Mouse (Mus musculus) right cerebral cortex, adult 18-20 months (tissue): ENCODE data around the gene 2900026A02Rik.
A peak's percentile ranks its signal among the peaks of the same experiment; 100 is the strongest.

Experiments used
- DNase-seq: peaks from one replicate; pipeline ENCODE4 v3.0.0; 2022; ENCODE audit warnings: mixed read lengths

Gene 2900026A02Rik

DNA sequence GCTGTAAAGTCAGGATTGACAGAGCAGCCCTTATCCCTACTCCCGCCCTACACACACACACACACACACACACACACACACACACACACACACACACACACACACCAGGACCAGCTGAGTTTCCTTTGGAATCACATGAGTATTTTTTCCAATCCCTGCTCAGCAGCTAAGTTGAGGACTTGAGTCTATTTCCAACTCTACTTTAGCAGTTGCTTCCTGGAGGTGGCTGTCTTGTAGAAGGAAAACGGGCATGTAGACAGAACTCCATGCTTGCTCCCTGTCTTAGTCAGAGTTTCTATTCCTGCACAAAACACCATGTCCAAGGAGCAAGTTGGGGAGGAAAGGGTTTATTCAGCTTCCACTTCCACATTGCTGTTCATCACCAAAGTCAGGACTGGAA, 133.6 kb downstream of the 2900026A02Rik start:
- no peak for DNase-seq

DNA sequence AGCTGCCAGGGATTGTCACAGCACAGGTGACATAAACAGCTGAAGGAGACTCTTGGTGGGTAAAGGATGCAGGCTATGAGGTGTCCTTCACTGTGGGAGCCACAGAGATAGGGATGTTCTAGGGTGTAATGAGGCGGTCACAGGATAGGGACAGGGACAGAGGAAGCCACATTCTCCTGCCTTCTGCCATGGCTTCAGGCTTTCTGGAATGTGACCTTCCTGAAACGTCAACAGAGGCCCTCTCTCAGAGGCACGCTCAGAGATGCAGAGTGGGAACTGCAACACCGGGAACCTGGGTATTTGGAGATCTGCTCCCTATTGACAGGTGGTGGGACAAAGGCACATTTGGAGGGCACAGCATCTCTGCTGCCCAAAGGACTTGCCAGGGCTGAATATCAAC, 134.0 kb downstream of the 2900026A02Rik start:
- DNase-seq = no peak

DNA sequence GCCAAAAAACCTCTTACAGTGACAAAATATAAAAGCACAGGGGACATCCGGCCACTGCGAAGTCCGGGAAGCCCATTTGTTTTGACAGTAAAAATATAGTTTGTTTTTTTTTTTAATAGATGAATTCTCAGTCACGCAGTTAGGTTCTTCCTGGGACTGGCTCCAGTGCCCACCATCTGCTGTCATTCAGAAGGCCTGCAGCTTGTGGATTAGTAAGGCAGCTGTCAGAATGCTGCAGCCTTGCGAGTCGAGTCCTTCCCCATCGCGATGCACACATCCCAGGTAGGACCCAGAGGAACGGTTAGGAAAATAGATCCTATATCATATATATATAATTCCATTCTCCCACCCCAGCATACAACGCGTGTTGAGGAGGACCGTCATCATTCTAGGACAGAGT, 134.6 kb downstream of the 2900026A02Rik start:
- no peak for DNase-seq

DNA sequence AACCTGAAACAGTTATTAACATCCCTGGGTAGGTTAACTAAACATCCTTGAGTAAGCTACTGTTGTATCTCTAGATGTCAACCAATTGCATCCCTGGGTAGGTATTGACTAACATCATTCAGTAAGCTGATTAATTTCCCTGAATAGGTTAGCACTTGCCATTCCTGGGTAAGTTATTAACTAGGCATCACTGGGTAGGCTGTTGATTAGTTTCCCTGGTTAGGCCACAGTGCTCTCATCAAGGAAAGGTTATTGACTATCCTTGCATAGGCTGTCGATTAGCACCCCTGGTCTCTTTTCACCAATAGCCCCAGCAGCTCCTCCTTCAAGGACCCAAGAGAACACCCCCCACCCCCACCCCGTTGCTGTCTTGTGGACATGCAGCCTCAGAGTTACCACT, 135.1 kb downstream of the 2900026A02Rik start:
- DNase-seq = no peak

DNA sequence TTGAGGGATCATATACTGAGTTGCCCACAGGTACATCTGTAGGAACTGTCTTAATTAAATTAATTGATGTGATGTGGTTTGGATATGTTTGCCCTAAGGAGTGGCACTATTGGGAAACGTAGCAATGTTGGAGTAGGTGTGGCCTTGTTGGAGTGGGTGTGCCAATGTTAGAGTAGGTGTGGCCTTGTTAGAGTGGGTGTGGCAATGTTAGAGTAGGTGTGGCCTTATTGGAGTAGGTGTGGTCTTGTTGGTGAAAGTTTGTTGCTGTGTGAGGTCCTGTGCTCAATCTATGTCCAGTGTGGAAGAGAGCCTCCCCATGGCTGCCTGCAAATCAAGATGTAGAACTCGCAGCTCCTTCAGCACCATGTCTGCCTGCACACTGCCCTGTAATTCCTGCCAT, 136.7 kb downstream of the 2900026A02Rik start:
- no peak for DNase-seq

DNA sequence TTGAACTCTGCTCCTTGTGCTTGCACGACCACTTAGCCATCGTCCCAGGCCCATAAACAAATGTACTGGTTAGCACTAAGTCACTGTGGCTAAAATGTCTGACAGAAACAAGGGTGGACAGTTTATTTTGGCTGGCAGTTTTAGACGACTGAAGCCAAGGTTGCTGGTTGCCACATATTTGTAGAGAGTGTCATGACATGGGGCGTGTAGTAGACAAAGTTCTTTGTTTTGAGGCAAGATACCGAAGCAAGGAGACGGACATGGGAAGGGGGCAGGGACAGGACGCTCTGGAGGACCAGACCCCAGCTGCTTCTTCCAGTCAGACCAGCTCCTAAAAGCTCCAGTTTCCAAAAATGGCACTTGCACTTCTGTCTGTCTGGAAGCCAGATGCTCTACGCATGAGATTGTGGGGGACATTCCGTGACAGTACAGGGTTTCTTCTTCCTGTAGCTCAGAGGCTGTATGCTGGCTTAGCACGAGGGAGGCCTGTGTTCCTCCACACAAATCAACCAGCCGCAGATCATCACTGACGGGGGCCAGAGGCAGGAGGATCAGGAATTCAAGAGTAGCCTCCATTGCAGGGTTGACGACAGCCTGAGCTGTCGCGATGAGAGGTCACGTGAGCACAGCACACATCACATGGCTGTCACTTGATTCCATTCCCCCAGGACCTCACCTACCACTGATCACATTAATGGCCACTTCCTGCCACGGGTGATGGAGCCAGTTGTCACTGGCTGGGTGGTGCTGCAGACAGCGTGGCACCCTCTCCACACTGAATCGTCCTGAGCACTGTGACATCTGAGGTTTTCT, 138.5 kb downstream of the 2900026A02Rik start:
- DNase-seq = no peak

DNA sequence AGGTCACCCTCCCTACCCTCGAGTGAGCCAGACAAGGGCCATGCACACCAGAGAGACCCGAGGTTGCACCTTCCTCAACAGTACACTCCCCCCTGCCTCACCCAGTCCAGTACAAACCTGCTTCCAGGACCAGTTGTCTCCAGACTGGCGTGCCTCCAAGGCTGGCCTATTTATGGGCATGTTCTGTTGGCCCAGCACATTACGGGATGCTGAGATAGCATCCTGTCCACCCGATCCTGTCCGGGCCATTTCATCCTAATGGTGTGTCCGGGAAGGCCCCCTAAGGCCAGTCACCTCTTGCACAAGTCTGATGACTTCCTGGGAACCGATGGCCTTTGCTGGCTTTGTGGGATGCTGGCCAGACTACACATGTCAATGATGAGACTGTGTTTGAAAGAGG, 139.6 kb downstream of the 2900026A02Rik start, which contains the start of gene Crybb3:
Crybb3 (minus strand) TSS at position 146 of the 400 bp plus-strand sequence.
- DNase-seq = no peak

DNA sequence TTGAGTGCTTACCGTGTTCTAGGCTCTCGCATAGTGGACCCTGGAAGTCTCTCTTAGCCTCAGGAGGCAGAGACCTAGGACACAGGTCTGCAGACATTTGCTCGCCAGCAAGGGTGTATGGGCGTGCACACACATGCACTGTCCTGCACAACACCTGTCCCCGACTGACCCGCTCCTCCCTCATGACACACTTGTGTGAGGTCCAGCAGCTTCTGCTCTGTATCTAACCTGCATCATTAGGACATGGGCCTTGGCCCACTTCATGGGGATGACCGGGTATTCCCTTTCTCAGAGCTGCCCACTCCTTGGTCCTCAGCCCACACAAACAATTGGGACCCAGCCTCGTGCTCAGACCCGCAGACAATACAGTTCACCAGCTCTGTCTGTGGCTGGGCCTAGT, 140.0 kb downstream of the 2900026A02Rik start:
- no peak for DNase-seq

DNA sequence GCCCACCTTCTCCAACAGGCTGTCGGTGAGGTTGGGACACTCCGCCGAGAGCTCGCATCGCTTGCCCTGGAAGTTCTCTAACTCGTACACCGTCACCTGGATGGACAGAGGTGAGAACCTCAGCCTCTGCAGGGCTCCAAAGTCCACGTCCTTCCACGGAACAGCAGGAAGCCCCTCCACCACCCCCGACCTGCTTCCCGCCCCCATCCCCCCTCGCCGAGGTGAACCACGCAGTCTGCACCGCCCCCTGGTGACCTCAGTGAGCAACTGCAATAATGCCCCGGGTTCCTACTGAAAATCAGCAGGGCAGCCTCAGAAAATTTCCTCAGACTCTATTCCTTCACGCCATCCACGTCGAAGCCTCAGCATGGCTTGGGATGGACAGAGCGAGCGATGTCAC, 141.3 kb downstream of the 2900026A02Rik start:
- no peak for DNase-seq

DNA sequence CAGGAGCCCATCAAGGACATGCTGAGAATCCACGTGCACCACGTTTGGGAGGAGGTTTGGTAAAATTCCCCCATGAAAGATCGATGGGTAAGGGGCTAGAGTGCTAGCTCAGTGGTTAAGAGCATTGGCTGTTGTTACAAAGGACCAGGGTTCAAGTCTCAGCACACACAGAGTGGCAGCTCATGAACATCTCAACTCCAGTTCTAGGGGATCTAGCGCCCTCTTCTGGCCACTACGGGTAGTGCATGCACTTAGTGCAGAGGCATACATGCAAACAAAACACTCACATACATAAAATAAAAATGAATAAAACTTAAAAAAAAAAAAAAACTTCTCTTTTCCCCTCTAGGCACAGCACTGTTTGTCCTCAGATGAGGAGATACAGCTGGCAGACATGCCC, 142.3 kb downstream of the 2900026A02Rik start:
- no peak for DNase-seq

DNA sequence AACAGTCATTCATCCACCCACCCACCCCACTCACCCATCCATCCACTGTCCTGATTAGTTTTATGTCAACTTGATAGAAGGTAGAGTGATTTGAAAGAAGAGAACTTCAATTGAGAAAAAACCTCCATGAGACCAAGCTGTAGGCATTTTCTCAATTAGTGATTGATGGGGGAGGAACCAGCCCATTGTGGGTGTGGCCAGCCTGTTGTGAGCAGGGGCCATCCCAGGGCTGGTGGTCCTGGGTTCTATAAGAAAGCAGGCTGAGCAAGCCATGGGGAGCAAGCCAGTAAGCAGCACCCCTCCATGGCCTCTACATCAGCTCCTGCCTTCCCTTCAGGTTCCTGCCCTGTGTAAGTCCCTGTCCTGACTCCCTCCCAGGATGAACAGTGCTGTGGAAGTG, 151.0 kb downstream of the 2900026A02Rik start, which contains the start of gene Crybb2:
Crybb2 (minus strand) TSS at position 101 of the 400 bp plus-strand sequence.
- DNase-seq = no peak

DNA sequence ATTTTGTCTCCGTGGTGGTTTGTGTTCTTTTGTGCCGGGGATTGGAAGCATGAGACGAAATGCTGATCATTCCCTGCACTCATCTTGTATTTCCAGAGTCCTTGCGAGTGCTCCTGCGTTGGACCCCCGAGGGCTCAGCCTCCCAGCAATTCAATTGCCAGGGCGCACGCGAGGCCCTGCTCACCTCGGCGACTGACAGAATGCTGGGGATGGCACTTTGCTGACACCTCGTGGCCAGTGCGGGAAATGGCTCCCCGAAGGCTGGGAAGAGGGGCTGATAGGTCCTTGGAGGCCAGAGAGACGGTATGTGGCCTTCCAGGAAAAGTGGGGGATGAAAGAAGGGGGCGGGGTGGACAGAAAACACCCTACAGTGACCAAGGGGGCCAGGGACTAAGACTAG, 166.7 kb downstream of the 2900026A02Rik start:
- peak; percentile 78 for DNase-seq

DNA sequence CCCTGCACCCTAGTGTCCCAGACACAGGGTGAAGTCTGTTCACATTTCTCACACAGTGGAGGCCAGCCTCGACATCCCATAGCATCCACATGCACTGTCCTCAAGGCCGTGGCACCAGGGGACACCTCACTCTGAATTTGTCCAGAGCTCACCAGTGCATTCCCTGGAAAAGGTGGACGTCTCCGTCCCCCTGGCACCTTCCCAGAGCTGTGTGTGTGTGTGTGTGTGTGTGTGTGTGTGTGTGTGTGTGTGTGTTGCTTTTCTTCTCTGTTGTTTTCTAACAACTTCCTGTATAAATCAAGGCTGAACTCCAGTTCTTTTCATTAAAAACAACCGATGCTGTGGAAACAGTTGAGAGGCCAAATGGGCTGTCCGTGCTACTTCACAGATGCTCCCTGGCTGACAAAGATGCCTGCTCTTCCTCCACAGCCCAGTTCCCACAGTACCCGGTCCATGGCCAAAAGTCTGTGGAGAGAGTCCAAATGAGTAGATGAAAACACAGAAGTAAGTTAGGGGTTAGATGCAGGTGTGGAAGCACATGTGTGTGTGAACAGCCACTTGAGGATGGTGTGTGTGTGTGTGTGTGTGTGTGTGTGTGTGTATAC, 170.4 kb downstream of the 2900026A02Rik start:
- DNase-seq = no peak

DNA sequence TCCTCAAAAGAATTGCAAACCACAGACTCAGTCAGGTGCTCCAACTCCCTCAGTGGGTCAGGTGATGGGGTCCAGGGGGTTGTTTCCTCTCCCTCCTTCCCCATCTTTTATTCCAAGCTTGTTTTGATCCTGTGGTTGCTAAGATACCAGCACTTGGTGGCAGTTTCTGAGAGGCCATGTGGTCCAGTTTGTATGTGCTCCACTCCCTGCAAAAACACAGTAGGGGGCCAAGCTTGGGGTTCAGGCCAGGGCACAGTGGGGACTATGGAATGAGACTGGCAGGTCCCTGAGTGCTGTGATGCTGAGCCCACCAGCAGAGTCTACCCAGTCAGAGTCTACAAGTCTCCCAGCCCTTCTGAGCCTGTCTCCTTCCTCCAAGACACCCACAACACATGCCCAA, 171.2 kb downstream of the 2900026A02Rik start:
- no peak for DNase-seq

DNA sequence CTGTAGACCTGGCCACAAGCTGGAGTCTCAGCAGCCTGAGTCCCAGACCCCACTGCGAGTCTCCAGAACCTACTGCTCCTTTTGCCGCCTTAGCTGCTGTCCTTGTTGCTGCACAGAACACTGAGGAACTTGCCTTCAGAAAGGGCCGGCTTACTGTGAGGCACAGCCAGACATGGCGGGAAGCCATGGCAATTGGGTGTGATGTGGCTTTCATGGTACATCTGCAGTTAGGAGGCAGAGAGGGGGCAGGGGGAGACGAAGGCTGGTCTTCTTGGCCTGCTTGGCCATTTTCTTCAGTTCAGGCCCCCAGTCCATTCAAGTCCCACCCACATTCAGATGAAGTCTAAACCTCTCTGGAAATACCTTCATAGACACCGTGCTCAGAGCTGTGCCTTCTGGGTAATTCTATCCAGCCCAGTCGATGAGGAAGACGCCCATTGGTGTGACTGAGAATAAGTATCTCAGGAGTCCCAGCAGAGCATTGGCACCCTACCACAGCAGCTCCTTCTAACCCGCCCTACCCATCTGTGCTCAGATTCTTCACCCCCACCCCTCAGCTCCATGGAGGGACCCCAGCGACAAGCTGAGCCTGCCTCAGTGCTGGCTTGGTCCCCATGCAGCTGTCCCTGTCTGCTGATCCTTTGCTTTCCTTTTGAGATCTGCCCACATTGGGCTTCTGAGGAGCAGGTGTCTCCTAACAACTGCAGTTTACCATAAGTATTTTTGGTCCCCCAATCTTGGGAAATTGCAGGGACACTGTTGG, 175.3 kb downstream of the 2900026A02Rik start:
- peak; percentile 43 for DNase-seq

DNA sequence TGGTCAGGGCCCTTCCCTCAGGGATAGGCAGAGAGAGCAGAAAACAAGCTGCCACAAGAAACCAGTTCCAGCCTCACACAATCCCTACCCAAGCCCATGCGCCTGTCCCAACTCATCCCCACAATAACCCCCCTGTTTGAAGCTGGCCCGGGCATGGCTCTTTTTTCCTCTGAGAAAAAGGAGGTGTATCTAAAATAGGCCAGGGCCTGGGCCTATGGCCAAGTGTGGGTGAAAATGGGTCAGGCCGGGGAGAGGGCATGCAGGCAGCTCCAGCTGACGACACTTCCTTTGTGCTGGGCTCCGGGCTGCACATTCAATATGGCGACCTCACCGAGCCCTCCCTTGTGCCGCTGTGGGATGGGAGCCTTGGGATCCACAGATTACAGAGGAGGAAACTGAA, 177.5 kb downstream of the 2900026A02Rik start:
- peak; percentile 66 for DNase-seq

DNA sequence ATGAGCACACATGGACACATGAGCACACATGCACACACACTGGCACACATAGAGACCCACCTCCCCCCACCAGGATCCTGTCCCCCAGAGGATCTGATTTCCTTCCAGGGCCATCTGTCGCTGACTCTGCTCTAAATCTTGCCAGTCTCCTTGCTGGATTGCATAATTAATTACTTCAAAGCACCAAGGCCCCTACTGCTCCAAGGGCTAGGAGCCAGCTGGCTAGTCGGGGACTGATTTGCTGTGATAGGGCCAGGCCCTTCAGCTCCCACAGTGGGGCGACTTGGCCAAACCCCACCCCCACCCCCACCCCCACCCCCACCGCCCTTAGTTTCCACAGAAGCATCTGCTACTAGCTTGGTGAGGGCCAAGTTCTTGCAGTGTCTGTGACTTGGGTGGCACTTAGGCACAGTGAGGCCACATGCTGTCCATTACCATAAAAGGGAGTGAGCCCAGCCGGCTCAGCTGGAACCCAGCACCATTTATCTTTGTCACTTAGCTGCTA, 179.4 kb downstream of the 2900026A02Rik start:
- DNase-seq = peak; percentile 69

DNA sequence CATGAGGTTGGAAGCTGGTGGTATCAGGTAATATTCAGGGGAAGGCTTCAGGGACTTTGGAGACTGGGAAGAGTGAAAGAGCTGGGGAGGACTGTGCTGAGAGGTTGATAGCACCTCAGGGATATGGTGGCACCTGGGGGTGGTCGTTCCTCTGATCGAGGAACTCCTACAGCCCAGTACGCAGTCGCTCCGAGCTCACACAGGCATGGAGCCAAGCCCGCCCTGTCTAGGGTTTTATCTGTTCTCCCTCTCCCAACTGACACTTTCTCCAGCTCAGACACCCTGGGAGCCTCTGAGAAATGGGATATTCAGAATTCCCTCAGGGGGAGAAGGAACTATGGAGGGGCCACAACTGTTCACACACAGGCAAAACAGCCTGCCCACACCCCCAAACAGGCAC, 180.3 kb downstream of the 2900026A02Rik start:
- DNase-seq = peak; percentile 46

DNA sequence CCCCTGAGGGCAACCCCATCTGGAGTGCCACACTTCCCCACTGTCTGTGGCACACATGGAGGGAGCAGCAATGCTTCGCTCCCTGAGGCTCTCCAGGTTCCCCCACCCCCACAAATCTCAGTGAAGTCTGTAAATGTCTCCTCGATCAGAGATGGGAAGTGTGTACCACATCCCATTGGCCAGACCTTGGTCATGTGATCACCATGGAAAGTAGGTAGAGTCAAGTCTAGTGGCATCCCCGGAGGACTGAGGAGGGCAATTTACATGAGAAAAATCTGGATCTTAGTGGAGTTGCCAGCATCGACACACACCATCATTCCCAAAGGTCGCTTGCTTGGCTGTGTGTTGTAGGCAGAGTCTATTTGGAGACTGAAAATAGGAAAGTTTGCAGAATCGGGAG, 182.4 kb downstream of the 2900026A02Rik start:
- DNase-seq = no peak
